Mouse (Mus musculus) spleen, postnatal 4 days (tissue): ENCODE results near the gene Itpr2.

Experiments used
- DNase-seq, 2 experiments: peaks; one replicate each; pipeline ENCODE4 v3.0.0; 2022; ENCODE audit warnings: low spot score in 2 of 2

Itpr2 gene

DNA sequence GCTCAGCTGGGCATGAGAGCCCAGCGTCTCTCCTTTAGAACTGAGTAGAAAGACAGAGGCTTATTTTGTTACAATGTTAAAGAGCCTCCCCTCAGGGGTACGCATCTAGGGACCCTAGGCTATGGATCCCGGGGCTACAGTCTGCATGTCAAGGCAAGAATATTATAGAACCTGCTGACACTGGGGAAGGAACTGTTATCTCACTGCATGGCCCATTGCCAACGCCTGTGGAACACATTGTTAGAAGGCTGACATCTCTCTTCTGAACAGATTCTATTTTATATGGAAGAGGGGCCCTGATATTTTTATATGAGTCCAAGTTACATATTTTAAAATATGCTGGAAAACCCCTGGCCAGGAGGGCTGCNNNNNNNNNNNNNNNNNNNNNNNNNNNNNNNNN is 342.4 kb downstream of the Itpr2 start:
- no peak for DNase-seq

DNA sequence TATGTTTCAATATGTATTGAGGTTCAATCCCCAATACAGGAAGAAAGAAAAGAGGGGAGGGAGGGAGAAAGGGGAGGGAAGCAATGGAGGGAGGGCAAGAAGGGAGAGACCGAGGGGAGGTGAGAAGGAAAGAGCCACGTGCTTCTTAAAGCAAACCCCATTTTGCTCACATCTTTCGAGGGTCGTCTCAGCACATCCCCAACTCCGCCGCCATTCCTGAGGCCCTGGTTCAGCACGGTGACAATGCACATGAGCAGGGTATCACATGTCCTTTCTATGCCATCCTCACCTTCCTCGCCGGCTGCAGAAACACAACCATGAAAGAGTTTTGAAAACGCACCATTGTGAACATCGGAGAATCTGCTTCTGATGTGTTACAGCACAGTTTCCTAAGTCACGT is 343.3 kb downstream of the Itpr2 start:
- DNase-seq = no peak

DNA sequence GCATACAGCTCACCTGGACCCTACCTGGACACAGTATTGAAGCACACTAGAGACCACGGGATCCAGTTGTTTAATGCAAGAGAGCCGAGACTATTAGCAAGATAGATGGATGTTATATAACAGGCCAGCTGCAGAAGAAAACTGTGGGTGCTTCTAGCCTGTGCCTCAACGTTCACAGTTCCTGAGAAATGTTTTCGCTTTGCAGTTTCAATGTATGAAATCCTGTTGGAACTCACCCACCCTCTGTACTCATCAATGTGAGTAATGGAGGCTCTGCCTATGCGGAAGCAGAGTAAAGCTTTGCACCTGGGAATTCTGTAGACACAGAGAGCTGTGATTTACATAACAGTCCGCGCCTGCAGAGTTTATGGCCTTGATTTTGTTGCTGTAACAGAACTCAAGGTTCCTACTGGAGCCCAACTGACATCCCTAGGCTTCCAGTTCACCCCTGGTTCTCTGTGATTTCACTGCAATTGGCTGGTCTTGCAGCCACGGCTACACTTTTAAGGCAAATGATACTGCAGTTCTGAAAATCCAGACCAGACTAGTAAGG is 344.0 kb downstream of the Itpr2 start:
- DNase-seq = no peak

DNA sequence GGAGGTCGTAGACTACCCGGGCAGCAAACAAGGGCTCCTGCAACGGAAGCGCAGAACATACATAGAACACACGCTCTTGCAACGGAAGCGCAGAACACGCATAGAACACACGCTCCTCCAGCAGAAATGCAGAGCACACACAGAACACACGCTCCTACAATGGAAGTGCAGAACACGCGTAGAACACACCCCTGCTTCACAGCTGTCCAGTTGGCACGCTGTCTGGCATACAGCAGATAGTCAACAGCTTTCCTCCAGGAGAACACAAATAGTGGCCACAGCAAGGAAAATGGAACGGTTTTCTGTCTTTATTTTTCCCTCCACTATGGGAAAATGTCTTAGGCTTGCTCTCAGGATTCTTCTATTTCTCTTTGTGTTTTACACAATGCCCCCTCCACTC is 344.9 kb downstream of the Itpr2 start:
- DNase-seq = no peak

DNA sequence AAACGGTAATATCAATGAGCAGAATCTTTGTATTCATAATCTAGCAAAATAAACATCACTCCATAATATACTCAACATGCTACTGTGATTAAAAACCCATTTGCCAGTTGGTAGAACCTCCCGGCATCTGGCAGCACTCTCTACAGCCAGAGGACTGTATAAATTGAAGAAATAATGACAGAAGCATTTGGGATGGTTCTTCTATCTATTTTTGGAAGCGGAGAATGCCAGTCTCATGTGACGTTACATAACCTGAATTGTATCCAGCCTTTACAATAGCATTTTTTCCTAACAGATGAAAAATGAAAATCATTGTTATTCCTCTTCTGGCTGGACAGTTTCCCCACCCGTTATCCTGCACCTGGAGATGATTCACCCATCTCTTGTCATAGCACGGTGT is 345.5 kb downstream of the Itpr2 start:
- no peak for DNase-seq

DNA sequence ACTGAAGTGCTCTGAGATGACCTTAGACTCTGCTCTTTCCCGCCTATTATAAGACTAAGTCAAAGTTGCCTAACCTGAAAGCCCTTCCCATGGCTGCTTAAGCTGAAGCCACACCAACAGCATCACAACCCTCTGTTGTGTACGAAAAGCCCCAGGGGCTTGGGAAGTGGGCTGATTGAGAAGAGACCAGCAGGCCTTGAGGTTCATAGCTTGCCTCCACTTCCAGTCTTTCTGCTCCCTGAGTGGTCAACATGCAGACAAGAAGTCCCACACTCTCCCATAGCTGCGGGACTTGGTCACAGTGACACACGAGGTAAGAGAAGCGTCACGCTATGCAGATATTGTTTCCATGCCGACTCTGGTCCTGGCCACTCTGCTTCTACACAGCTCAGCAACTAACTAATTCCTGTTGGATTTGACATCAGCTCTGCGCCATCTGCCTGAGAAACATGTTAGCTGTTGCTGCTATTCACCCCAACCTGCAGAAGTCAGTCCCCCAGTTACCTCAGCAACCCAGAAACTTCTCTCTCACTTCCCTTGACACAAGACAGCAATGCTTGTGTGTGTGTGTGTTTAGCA is 346.8 kb downstream of the Itpr2 start:
- DNase-seq = no peak

DNA sequence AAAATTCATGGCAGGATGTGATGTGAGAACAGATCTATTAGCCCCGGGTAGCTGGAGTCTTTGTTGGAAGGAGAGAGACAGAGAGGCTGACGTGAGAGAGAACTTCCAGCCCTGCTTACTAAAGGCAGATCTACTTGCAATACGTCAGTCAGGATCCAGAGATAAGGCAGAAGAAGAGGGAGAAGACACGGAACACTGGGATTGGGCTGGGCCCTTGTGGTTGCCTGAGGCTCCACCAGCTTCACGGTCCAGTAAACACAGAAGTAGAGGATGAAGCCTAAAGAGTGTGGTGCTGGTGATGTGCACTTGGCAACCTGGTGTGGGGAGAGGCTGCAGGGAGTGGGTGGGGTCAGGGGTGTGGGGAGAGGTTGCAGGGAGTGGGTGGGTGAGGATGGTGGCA is 349.2 kb downstream of the Itpr2 start:
- DNase-seq = no peak

DNA sequence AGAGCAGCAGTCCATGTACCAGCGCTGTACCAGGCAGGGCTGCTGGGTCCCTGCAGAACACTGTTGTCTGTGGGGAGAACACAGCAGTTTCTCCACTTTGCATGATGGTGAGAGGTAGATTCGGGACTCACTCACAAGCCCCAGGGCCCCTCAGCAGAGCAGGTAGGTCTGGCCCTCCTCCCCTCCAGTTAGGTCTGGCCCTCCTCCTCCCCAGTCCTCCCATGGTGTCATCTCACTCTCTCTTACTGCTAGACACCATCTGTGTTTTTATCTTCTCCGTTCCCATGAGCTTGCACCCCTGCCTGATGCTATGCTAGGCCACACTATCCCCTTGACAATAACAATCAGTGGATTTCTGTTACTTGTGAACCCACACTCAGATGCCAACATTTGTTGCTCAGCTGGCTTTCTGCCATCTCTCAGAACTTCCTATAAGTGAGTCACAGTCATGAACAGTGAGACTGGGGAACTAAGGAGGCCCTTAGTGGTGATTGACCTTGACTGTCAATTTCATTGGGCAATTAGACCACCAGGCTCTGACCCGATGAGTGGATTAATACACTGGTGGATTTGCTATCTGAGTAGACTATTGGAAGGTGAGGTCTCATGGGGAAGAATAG is 360.9 kb downstream of the Itpr2 start:
- no peak for DNase-seq

DNA sequence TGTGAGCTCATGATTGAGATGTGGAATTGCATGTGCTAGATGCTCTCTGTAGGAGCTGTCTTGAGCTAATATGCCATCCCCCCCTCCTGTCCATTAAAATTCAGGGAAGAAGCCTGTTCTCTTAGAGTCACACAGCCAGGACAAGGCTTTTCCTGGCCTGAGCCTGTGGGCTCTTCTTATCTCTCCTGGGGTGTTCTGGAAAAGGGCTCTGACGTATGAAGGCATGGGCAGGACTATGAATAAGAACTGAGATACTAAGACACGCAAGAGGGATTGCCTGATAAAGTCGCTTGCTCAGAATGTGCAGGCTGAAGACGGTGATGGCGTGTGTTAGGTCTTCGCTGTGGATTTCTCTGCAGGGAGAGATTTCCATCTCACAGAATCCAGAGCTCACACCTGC is 361.9 kb downstream of the Itpr2 start:
- DNase-seq = no peak

DNA sequence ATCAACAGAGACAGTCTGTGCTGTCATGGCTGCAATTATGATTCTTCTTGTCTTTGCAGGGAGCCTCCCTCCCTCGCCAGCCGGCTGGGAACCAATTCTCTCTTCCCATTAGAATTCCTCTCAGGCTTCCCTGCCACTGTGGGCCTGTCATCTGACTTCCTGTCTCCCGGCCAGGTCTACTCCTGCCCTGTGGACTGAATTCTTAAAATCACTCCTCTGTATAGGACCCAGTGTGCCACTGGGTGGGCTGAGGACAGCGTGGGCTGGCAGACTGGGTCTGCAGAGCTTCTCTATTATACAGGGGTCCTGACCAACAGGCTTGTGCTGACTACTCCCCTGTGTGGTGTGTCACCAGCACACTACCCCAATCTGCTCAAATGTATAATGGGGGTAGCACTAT is 365.4 kb downstream of the Itpr2 start:
- DNase-seq = no peak

DNA sequence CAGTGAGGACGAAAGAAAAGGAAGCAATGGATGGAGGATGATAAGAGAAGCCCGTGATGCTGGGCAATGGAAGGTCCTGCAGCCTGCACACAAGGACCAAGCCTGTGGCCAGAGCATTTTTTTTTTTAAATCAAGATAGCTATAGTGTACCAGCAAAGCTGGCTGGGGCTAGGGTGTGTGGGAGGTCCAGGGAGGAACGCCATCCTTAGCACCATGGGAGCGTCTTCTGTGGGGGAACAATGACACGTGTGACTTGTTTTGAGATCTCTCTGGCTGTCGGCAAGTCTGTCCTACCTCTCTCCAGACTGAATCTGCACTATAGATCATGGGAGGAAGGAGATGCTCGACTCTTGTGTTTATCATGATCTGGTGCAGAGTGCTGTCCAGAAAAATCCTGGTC is 365.8 kb downstream of the Itpr2 start:
- no peak for DNase-seq

DNA sequence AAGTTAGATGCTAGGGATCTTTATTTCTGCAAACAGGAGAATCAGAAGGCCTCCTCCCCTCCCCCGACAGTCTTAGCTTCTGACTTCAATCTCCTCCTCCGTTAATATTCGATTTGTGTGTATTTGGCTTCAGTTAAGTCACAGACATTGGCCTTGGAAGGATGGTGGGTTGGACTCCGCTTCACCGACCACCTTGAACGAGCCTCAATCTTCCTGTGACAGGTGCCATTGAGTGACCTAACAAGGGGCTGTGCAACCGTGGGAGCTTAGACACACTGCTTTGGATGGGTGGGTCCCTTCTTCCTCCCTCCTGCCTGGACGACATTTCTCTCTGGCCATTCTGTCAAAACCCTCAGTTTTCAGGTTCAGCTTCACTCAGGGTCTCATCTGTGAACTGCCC is 366.7 kb downstream of the Itpr2 start:
- DNase-seq = no peak

DNA sequence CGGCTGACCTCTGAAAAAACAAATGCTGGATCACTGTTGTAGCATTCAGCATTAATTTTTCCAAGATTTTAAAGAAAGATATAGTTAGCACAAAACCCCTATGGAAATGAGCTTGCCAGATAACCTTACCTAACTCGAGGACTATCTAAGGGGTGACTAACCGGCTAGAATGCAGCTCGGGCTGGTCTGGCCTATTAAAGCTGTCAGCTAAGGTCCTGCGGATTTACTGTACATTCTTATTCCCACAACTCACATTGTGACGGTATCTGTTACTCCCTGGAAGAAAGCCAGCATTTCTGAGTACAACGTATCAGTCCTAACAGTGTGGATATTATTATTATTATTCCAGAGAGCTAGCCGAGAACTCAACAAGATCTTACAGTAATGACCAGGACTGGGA is 368.1 kb downstream of the Itpr2 start:
- no peak for DNase-seq

DNA sequence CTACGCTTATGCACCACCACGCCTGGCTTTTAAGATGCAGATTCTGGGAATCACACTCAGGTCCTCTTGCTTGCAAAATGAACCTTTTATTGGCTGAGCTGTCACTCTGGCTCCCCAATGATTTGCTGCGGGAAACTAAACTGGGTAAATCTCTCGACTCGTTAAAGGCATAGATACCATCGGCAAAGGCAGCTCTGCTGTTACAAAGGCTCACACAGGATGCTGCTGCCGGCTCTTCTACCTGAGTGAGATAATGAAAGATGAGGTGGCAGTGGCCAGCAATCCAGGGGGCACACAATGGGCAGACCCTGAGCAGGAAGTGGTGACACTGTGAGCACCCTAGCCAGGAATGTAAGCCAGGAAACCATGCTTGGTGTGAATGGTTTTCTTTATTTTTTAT is 373.0 kb downstream of the Itpr2 start:
- no peak for DNase-seq

DNA sequence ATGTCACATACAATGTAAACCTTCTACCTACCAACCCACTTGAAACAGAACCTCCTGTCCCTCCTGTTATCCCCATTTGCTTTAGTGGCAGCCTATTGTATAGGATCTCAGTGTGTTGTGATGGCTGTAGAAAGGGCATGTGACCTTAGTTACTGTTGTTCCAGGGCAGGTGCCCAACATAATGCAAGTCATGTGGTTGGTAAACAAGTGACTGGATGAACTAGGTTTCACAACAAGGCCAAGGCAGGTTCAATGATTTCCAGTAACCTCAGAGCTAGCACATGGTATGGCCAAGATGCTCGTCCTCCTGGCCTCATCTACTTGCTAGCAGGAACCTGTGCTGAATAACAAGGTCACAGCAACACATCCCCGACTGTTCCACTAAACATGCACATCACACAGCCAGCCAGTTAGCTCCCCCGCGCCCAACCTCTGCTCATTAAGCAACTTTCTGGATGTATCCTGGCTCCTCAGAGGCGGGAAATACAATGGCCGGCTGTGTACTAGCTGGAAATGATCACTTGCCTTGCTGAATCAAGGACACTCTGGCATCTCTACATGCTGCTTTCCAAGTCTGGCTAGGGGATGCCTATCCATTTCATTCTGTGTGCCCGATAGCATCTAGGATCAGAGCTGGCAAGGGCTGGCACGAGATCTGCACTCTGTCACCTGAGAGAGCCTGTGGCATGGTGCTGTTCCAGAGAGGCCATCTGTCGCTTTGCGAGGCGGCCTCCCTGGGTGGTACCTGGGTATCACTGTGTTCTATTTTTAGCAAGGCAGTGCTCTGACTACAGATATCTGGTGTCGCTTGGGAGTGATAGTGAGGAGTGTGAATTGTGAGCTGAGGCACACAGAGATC is 375.0 kb downstream of the Itpr2 start:
- no peak for DNase-seq

DNA sequence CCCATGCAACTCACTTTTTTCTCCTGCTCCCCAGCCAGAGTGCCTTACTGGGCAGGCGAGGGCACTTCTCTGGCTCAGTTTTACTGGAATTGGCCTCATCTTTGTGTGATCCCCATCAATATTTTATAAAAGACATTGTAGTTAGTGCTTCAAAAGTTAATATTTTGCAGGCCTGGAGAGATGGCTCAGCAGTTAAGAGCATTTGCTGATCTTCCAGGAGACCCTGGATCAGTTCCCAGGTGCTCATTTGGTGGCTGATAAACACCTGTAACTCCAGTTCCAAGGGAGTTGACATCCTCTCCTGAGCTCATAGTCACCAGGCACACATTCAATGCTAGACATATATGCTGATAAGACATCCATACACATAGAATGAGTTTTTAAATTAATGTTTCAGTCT is 376.4 kb downstream of the Itpr2 start:
- peak in 1 of 2 experiments; percentile 40 for DNase-seq

DNA sequence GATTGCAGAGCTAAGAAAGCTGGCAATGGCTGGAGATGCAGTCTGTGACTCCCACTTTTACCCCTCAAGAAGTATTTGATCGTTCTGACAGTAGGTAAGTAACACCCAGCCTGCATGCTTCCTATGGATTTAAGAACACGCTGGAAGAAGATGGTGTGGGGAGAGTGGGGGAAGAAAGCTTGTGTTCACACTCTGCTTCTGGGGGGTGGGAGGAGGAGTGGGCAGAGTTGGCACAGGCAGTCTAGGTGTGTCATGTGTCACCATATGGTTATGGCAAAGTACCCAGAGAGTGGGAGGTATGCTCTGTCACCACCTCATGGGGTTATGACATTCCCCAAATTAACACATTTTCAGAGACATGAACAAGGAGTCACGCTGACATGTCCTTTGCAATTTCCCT is 377.5 kb downstream of the Itpr2 start:
- peak in 1 of 2 experiments; percentile 43 for DNase-seq

DNA sequence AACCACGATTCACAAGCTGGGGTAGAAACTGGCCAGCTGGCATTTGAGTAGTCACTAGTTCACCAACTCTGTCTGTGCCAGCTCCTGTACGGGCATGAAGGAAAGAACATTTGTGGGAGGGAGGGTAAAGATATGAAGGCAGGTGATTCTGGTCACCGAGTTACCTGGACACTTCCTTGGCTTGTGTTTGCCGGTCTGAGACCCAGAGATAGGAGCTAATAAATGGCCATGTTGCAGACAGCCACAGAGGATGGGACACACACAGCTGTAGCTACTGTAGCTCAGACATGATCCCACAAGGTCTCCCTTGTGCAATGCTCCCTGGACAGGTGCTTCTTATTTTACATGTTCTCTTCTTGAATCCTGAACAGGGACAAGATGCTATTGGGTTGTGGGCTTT is 378.4 kb downstream of the Itpr2 start:
- DNase-seq = peak in 1 of 2 experiments; percentile 50

DNA sequence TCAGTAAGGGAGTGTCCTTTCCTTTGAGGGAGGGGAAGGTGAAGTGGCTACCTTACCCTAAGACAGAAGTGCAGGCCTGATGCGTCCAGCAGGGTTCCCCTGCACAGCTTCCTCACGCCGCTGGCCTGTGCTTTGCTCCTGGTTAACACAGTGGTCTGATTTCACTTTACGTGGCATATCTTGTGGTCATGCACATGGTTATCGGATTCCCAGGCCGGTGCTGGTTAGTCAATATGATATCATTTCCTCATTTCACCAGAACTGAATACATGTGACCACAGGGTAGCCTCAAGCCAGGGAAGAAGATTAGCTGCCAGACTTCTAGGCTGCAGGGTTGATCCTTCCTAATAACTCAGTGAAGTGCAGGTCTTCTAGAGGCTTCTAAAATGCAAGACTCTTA is 381.9 kb downstream of the Itpr2 start:
- peak in 1 of 2 experiments; percentile 26 for DNase-seq

DNA sequence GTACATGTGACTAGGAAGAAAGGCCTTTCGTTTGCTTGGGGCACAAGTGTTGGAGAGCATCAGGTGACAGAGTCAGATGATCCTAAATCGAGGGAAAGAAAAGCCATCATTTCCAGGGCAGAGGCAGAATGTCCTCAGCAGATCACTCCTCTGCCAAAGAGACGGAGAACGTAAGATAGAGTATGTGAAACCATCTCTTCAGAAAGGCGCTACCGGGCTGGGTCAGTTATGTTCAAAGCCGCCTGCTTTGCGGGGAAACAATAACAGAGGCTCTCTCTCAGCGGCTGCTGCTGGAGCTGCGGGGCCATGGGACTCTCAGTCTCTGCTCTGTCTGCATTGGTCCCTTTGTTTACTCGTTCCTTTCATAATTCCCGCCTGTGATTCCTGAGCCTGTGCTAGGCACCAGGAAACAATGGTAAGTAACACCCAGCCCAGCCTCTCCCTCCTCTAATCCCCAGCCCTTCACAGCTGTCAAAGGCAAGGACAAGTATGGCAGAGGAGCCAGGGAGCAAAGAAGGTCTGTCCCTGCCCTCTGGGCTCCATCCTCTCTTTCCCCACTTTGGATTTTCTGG is 387.2 kb downstream of the Itpr2 start:
- no peak for DNase-seq

DNA sequence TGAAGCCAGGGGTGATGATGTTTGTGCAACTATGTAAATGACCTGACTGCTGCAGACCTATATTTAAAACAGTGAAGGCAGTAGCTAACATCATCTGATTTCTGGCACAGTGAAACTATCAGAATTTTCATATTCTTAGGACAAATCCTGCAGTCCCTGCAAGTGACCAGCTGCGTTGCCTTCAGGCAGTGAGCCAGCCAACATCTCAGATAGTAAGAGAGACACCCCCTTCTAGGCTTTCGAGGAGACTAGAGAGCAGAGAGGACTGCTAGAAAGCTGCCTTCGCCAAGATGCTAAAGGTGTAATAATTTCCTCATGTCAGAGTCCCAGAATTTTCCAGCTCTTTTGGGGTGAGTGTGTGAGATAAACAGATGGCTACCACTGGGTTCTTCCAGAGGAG is 388.0 kb downstream of the Itpr2 start:
- no peak for DNase-seq

DNA sequence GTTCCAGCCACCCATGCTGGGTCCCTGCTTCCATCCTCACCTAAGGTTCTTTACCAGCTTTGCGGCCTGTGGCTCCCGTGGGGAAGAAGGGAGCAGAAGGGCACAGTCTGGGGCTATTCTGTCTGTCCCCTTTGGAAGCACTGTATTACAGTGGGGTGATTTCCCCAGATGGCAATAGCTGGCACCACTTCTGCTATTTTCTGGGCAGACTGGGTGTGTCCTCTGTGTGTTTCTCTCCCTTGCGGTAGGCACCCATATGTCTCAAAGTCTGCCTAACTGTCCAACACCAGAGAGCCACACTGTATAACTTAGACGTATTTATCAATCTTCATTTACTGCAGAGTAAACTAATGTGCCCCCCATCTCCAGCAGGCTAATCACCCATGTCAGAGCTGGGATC is 388.9 kb downstream of the Itpr2 start:
- peak in 1 of 2 experiments; percentile 30 for DNase-seq

DNA sequence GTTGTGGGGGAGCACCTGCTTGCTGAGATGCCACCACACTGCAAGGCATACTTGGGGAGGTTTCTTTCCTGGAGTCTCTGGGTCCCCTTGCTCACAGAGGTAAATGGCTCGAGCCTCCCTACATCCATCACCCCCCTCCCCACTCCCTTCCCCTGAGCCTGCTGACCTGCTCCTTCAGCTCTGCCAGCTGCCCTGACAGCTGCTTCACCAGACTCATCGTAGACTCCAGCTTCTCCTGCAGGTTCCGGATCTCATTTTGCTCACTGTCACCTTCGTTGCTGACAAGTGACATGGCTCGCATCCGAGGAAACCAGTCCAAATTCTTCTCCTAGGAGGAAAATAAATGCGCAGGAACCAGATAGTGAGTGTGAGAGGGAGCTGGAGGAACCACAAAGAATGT is 389.8 kb downstream of the Itpr2 start:
- no peak for DNase-seq
